Mouse (Mus musculus): ENCODE measurements around the gene Glrx.
A peak's percentile ranks its signal among the peaks of the same experiment; 100 is the strongest.
"Not testable (repeated sequence)": the region's sequence is repeated elsewhere in the genome, so short reads cannot be mapped to it uniquely, and the experiment has no call there.

Glrx gene

DNA sequence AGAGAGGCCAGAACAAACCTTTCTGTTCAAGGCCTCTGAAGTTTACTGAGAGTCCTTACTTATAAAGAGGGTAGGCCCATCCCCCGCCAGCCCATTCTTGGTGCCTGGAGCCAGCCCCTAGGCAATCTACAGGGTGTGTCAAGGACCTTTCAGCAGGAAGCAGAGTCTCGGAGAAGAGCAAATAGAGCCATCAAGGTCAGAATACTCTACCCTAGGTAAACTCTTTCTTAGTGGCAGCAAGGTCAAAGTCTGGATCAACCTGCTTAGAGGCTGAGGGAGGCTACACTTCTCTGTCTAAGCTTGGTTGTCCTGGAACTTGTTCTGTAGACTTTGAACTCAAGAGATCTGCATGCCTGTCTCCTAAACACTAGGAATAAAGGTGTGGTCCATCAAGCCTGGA lies 4.2 kb upstream of the Glrx start:
- DNase-seq (ENCODE audit: low read depth): no peak

DNA sequence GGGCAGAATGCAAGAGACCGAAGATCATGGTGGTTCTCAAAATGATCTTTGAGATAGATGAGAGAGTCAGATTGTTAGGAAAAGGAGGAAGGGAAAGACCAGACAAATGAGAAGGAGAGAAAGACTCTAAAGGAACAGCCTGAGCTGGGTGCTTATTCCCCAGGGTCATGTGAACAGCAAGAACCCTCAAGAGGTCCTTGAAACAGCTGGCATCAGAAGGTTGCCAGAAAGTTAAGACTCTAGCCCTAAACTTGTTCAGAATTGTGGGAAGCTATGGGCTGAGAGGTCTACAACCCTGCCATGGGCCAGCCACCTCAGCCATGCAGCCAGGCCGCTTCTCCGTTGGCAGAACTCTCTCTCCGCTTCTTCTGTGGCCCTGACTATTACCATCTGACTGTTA lies 1.2 kb upstream of the Glrx start:
- DNase-seq (ENCODE audit: low read depth): no peak

DNA sequence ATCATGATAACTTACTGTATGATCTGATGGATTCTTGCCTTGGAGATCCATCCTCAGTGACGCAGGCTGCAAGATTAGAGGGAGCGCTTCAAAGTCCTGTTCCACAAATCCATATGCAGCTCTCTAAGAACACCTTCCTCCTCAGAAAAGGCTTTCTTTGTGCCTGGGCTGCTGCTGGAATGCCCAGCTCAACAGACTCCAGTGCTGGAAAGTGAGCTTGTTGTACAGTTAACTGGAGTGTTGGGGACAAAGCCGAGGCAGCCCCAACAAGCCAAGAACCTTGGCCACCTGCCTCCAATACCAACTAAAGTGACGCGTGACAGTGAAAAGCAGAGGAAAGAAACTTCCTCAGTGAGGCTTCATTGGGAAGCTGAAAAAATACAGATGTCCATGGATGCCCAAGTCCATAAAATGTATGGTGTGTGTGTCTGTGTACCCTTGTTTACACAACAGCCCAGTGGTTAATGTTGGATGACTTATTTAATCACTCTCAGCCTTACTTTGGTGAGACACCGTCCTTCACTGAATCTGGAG lies 1.2 kb downstream of the Glrx start:
- DNase-seq (ENCODE audit: low read depth): no peak

DNA sequence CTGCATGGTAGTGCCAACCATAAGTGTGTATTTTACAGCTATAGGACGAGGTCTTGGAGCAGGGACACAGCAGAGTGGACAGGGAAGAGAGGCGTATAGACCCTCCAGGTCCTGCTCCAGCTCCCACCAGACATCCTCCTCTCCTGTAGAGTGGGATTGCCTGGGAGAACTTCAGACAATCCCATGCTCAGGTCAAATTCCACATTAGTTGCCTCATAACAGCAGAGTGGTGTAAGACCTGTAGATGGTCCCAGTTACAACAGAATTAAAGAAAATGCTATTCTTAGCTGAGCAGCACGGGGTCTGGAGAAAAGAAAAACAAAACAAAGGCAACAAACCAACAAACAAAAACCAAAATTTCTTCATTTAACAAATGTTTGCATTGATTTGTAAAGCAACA lies 2.3 kb downstream of the Glrx start:
- DNase-seq (ENCODE audit: low read depth): no peak

DNA sequence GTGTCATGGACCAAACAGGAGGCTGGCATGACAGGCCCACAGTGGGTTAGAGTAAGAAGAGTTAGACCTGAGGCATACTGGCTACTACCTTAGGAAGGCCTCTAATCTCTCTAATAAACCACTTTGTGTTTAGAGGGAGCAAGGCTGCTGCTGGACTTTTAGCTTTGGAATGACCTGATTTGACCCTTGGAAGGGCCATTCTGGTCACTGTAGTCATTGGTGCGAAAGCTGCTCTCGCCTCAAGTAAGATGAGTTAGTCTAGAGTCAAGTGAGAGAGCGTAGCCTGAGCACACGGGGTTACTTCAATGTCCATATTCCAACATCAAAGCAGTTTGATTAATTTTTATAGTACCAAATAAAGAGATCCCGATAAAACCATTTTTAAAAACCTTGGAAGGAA lies 3.7 kb downstream of the Glrx start:
- no peak for DNase-seq (ENCODE audit: low read depth)

DNA sequence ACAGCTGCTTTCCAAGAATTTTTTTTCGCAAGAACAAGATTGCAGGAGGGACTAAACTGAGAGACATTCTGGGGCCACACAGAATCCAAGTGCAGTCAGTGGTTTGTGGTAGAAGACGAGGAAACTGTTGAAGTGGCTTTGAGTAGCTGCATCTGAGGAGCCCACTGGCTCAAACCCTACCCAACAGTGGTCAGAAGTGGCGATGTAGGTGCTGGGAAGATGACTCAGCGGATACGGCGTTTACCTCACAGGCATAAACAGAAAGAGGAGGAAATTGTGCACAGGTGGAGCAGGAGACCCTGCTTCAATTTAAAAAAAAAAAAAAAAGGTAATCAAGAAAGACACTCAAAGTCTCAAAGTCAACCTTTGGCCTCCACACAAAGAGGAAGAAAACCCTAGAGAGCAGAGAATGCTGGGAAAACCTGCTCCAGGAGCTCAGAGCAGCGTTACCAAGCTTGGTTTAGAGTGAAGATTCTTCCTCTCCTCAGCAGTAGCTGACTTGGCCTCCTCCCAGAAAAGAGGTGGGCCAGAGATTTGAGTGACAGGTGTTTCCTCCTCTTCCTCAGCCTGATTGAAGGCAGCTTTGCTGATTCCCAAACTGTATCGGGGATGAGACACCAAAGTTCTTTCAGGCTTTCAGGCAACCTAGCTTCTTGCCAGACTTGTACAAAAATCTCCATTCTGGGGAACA lies 4.5 kb downstream of the Glrx start:
- DNase-seq (ENCODE audit: low read depth): no peak

DNA sequence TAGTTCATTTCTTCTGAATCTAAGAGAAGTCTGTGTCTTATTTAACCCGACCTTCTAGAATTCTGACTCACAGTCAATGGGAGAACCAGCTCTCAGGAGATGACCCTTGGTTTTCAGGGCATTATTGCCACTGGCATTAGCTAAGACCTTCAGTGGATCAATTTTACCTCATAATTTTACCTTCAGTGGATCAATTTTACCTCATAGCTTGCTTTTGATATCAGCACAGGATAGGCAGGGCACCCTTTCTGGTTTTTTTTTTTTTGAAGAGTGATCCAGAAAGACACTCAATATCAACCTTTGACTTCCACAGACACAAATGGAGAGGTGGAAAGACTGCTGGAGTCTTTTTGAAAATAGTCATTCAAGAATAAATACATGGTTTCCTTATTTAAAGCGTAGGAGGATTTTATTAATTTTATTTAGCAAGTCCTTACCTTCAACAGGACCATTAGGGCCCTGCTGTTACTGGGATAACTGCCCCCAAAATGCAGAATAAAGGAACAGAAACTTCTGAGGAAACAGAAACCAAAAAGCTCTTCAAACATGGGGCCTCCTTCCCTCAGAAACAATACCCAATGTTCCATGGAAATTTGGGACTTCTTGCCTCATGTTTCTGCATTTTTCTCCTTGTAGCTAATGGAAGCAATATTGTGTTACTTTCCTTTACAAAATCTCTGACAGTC lies 5.3 kb downstream of the Glrx start:
- DNase-seq (ENCODE audit: low read depth): no peak

DNA sequence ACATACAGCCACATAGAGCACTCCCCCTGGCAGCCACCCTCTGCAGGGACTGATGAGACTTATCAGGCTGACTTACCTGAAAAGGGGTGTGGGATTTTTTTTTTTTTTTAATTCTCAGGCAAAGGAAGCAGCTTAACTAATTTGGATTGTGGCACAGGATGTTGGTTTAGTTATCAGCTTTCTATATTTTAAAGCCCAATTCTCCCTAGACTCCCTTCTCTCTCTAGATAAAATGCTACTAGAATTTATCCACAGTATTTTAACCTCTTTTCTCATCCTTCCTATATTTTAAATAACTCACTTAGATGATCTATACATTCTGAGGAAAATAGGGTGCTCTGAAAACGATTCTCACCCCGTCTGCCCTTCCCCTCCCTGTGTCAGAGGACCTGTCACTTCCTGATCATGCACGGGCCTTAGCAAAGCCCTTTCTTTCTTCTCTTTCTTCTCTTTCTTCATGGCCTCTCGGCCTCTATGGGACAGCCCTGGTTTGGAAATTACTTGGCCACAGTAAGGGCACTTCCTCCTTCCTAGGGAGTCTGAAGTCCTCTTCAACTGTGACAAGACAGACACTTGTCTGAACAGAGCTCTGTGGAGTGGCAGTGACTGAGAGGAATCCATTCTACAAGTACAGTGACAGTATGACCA lies 6.0 kb downstream of the Glrx start:
- DNase-seq (ENCODE audit: low read depth): no peak

DNA sequence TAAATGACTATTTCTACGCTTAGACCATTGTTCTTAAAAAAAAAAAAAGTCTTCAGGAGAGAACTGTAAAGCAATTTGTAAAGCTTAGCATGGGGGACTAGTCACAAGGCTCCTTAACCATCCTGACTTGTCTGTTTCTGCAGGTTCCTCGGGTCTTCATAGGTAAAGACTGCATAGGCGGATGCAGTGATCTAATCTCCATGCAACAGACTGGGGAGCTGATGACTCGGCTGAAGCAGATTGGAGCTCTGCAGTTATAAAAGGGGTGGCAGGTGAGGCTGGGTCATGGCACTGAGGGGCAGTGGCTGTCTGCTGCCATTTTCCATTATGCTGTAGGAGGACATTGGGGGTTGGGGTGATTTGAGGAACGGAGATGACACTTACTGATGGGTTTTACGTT lies 7.4 kb downstream of the Glrx start:
- DNase-seq (ENCODE audit: low read depth): no peak

DNA sequence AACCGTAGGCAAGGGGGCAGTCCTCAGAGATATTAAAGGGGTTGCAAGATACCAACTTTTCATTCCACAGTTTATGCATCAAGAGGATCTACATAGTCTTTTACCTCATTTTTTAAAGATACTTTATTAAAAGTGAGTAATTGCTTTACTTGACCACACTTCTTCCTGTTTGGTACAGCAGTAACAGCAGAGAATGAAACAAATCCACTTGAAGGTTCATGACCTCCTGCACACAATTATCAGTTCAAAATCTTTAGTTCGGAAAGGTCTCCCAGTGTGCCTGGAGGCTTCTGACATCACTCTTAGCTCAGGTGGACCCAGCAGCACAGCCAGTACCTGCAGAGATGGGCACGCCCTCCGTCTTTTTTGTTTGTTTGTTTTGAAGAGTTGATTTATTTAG lies 12.4 kb downstream of the Glrx start:
- DNase-seq (ENCODE audit: low read depth): no peak

DNA sequence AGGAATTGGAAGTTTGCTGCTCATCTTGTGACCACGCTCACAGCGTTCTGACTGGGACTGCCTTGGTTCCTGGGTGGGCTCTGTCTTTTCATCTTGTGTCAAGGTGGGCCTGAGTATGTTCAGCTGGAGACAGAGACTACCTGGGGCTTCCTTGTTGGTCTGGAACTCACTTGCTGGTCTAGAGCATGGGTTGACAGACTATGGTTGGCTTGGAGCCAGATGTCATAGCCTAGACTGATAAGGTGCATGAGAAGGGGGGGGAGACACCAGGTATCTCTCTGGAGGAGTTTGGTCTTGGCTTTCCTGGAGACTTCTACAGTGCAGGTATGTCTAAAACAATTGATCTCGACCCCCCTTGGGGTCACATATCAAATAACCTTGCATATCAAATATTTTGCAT lies 13.4 kb downstream of the Glrx start:
- no peak for DNase-seq (ENCODE audit: low read depth)

DNA sequence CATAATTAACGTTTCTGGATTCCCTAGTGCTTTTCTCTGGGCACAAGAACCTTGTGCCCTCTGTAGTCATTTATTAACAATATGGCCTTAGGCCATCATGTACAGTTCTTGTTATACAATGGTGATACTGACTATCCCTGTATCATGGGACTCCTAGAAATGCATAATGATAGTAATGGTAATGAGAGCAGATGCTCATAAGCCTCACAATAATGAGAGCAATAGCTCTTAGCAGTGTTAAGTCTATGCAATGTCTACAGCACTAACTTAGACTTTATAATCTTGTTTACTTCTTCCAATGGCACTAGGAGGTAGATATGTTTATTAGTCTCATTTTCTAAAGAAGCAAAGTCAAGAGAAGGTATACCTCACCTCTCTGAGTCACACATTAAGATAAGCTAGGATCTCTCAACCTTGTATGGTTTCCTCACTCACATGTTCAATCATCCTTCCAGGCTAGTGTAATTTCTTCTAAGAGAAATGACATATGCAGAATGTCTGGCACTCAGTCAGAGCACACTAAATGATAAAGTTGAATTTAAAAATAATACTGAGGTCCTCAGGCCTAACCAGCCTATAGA lies 19.7 kb downstream of the Glrx start:
- DNase-seq (ENCODE audit: low read depth): no peak

DNA sequence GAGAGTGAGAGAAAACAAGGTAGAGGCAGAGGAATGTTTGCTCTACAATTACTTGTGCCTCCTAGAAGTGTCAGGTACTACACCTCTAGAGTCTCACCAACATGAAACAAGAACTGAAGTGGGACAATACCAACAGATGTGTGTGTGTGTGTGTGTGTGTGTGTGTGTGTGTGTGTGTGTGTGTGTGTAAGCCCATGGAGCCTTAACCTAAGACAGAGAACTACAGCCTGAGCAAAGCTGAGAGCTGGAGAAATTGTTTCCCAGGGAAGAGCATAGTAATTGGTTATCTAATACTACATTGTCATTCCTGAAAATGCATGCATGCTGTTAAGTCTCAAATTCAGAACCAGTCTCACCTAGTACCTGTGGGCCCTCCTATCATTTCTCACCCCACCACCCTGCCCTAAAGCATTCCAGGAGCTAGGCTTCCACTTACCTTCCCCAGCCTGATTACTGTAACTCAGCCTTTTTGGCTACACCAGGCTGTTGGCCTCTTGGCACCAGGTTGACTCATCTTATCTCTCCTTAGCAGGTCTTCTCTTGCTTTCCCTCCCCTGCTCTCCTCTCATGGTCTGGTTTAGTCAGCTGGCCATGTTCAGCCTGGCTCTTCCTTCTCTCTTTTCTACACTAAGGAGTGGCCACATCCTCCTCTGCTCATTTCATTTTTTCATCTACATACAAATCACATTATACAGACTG lies 26.0 kb downstream of the Glrx start:
- no peak for DNase-seq (ENCODE audit: low read depth)

DNA sequence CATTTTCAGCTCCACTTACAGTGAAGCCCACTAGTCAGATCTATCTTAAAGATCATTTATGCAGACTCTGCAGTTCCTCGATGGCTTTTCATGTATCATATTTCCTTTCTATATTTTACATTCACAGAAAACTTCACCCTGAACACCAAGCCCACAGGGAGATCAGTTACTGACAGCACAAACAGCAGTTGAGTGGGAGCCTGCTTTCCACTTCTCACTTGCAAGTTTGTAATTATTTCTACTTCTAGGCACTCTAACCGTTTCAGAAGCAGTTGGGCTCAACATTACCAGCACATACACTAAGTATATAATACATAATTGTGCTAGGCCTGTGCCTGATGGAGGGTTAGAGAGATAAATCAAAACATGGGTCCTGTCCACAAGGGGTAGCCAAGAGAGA lies 28.2 kb downstream of the Glrx start:
- no peak for DNase-seq (ENCODE audit: low read depth)

DNA sequence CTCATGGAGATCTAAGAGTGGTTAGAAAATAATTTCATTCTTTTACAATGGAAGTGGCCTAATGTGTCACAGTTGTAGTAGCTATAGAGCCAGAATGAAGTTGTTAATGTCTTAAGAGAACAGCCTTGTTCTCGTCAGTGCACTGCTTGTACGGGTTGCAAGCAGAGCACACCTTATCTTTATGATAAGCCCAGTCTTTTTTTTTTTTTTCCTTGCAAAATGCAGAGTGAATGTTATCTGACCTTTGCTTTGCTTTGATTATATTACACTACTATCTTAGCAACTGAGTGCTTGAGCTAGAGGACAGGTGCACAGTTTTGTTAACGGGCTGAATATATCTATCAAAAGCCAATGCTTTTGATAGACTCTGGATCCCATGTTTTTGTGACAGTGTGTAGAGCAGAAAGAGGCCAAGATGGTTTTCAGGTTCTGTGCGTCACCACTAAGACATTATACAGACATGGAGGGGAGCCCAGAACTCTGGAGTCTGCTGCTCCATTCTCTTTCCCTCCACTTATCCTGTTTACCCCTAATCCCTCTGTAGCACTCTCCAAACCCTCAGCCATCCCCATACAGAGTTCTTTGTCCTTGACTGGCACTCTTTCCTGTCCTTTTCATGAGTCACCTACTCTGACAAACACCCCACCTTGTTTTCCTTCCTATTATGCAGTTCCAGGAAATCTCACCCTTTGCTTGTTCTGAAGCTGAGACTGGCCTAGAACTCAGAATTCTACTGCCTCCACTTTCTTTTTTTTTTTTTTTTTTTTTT lies 35.1 kb downstream of the Glrx start:
- DNase-seq (ENCODE audit: low read depth): no peak

DNA sequence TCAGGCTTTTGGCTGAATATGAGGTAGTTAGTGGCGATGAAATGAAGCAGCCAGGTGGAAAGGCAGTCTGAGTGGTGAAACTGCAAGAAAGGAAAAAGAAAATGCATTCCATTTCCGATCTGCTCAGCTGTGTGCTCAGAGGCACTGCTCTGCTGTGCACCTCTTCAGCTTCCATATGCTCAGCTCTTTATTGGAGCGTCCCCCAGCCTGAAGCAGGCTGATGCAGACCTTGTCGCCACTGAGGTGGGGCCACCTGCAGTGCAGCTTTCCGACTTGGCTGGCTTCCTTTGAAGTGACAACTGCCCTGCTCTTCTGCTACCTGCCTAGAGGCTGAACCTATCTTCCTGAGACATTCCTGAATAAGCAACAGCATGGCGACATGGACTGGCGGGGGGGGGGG lies 36.5 kb downstream of the Glrx start:
- DNase-seq (ENCODE audit: low read depth): not testable (repeated sequence)

DNA sequence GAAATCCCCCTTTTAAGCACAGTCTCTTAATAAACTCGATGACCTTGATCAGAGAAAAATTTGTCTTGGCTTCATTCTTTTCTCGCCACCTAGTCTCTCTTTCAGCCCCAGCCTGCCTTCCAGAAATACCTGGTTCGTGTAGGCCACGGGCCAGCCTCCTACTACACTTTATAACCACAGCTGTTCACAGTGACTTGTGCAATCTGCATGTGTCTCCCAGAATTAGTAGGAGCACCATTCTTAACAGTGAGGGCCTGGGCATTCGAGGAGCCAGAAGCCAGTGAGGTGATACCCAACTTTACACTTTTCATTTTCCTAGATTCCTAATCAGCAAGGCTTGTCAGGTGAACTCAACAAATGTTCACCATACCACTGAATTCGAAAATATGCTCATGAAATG lies 36.9 kb downstream of the Glrx start:
- DNase-seq (ENCODE audit: low read depth): no peak

DNA sequence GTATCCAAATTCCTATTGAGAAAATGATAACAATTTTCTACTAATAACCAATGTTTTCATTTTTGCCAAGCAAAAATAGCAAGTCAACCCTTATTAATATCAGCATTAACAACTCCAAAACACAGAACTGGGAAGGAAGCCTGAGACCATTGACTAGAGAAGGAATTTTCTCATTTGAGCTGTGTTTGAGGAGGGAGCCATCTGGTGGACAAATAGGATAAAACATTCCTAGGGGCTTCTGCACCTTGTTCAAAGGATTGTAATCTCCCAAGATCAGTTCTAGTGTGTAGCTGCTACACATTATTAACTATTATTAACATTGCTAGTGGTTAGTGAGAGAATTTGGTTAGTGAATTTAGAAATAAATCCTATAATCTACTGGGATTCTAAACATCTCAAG lies 38.2 kb downstream of the Glrx start:
- peak; percentile 37 for DNase-seq (ENCODE audit: low read depth)

DNA sequence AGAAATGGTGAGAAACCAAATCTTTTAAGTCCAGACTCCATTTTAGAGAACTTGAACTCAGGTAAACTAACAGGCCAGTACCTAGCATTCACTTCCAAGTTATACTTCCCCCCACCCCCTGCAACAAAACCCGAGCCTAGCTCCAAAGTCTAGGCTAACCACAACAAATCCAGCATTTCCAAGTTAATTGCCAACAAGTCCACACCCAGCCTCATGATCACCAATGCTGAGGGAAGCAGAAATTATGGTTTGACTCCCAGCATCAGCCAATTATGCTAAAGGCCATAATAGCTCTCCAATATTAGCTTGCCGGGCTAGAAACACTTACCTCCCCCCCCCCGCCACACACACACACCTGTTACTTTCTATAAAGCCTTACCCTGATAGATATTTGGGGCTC lies 40.1 kb downstream of the Glrx start:
- DNase-seq (ENCODE audit: low read depth): no peak

DNA sequence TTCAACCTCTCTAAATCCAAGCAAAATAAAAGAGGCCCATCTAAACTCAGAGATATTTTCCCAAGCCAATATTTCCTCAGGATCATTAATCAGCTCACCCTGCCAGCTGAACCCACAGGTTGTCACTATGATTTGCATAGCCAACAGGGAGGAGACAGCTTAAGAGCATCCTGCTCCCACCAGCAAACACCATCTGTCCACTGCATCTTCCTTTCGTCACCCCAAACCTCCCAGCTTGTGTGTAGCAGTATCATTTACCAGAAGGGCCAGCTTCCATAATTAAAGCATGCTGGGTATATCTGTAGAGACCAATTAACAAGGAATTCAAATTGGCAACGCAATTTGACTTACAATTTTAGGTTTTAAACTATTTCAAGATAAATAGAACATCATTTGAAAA lies 40.8 kb downstream of the Glrx start:
- no peak for DNase-seq (ENCODE audit: low read depth)

DNA sequence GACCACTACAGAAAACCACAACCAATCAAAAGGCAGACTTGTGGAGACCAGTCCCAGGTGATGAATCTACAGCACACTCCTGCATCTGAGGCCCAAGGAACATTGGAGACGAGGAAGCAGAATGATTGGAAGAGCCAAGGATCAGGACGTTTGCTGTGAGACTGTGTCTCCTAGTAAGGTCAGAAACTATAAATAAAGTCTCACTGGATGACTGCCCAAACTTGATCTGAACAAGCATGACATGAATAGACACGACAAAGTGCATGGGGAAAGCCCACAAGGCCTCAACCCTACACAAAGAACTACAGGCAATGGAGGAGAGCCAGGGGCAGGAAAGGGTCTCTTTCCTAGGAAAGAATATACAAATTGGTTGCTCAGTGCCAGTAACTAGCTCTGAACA lies 44.1 kb downstream of the Glrx start:
- no peak for DNase-seq (ENCODE audit: low read depth)

DNA sequence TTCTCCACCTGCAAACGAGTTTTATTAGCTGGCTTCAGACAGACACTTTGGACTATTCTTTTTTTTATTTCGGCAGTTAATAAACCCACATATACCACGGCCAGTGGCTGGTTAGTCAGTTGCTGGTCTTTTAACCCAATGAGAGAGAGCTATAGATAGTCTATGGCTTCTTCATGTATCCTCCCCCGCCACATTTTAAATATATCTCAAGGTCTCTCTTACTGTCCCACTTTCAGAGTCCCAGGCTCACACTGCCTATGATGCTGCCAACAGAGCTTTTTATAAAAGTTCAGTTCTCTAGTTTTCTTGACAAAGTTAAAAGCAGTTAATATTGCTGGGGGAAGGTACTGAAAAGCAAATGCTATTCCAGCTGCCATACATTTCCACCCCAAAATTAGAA lies 52.2 kb downstream of the Glrx start:
- DNase-seq (ENCODE audit: low read depth): no peak

Data from fibroblast of lung, adult 2 months (primary cell).